Mouse (Mus musculus) urinary bladder, adult 18-20 months (tissue): ENCODE results near the gene Rbp2.

Experiments
- DNase-seq, 2 experiments: peaks; one replicate each; pipeline ENCODE4 v3.0.0; 2022; ENCODE audit warnings: low spot score in 2 of 2, mixed read lengths in 2 of 2

The Rbp2 gene

DNA sequence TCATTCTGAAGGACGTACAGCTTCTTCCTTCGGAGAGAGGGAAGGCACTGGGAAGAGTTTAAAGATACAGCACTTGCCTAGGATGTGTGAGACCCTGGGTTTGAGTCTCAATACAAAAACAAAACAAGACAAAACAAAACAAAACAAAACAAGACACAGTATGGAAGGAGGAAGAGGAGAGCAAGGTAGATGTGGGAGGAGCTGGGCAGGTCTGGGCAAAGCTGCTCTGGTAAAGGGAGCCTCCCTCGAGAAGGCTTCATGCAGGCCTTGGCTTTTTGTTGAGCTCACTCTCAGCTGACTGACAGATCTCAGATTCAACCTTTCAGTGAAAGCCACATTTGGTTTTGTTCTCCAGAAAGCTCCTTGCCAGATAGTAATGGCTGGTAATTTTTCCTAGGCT, at the start of gene Rbp2:
TSS of gene Rbp2 (plus strand) at position 301 of the 400 bp plus-strand sequence.
- no peak for DNase-seq

GRCm38 (mm10) chr9:98437819-98438218, 48.1 kb upstream of the Rbp2 start:
- no peak for DNase-seq

- no peak for DNase-seq
Measured at GRCm38 (mm10) chr9:98439091-98439490, 46.8 kb upstream of the Rbp2 start.

DNA sequence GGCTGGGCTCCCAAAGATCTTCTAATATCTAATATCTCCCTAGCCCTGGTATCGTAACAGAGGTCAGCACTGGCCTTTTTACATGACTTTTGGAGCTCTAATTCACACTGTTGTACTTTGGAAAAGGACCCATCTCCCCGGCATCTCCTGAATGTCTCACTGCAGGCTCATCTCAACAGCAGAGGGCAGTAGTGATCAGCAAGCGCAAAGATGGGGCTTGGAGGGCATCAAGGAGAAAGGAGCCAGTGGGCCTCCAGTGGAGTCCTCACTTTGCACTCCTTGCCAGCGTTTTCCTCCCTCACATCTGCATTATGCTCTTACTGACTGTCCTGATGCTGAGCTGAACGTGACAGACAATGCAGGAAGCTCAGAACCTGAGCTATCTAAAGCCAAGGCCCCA, 43.3 kb upstream of the Rbp2 start:
- DNase-seq, result no peak

DNA sequence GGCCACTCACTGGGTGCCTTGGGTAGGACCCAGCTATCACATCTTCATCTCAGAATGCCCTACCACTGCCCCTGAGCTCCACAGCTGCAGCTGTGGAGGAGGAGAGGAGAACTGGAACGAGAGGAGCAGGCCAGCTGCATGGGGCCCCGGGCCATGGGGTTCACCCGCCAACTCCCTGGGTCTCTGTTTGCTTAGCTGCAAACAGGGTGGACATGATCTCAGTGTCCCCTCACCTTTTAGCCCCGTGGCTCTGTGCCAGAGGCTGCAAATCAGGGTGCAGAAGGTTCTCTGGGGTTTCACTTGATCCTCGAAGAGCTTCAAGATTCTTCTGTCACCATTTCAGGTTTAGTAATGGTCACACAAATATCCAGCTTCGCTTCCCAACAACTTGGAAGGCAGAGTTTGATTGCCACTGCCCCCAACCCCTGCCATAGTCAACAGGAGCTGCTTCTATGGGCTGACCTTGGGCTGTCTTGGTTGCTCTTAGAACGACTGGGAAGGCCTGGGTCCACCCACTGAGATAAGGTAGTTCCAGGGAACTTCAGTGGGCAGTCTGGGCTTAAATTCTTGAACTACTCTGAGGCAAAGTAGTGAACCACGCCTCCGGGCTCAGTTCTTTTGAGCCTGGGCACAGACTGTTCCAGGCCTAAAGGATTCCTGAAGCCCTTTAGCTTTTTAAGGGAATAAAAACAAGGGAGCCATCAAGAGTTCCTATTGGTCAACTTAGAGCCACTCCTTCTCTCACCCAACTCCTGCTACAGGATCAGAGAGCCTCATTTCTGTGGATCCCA, 40.4 kb upstream of the Rbp2 start:
- no peak for DNase-seq

- DNase-seq, result no peak
Measured at GRCm38 (mm10) chr9:98450976-98451375, 34.9 kb upstream of the Rbp2 start.

- DNase-seq, result no peak
Measured at GRCm38 (mm10) chr9:98466709-98467108, 19.2 kb upstream of the Rbp2 start.

GRCm38 (mm10) chr9:98480172-98480749, 5.7 kb upstream of the Rbp2 start:
- DNase-seq, result no peak

DNA sequence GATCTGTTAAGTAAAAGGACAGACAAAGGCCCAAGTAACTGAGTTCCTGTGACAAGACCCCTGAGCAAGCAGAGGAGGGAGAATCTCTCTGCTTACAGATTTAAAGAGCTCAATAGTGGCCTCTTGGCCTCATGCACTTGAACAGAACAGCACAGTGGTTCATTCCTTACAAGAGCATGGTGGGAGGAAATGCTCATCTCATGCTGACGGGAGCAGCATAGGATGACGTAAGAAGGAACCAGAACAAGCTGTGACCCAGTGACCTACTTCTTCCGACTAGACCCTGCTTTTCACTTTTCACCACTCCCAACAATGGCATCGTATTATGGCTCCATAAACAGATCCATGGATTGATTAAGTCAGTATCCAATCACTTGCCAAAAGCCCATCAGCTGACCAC, 3.7 kb upstream of the Rbp2 start:
- DNase-seq, result no peak

DNA sequence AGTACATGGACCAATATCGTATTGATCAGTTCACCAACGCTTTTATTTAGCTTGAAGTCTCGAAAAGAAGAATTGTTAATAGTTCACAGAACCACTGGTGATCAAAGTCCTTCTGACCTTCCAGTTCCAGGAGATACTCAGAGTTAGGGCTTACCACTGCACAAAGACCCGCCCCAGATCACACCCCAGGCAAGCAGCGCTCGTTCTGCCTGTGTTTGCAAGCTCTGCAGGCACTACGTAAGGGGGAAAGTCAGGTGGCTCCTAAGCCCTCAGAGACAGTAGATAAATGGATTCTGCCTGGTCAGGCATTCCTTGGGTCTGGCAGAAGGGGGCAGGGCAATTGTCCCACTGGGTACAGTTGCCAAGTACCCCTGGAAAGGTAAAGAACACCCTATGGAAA, 895 bp upstream of the Rbp2 start:
- DNase-seq, result no peak

GRCm38 (mm10) chr9:98487273-98487672, 1.4 kb downstream of the Rbp2 start:
- no peak for DNase-seq

- DNase-seq, result no peak
Measured at GRCm38 (mm10) chr9:98489532-98489931, 3.6 kb downstream of the Rbp2 start.

- no peak for DNase-seq
Measured at GRCm38 (mm10) chr9:98490128-98490527, 4.2 kb downstream of the Rbp2 start.

GRCm38 (mm10) chr9:98491071-98491470, 5.2 kb downstream of the Rbp2 start:
- DNase-seq, result no peak

DNA sequence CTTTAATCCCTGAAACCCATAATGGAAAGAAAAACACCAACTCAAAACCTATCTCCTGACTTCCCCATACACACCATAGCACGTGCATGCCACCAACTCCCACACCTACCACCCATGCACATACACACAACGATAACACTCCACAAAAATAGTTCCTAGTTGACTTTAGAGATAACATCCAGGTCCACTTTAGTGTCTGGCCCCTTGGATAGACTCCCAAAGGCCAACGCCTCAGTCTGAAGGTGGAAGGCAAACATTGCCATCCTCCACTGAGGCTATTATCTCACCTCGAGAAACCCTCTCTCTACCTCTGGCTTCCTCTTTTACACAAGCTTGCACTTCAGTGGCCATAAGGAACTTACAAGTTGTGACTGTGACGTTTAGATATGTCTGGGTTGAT, 6.3 kb downstream of the Rbp2 start:
- no peak for DNase-seq

DNA sequence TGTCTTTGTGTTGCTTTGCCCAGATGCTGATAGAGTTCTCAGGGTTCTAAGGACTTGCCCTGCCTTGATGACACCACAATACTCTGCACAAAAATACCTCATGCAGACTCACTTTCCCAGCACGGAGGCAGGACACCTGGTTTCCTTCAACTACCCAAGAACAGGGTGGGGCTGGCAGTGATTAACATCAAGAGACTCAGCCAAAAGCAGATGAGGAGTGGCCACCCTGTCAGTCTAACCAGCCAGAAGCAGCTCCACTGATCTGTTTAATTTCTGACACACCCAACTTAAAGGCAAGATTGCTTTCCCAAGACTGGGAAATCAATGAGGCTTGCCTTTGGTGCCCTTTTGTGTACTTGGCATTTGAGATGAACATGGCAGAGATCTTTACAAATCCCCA, 6.9 kb downstream of the Rbp2 start:
- DNase-seq, result no peak

- peak in 1 of 2 experiments; percentile 19 for DNase-seq
Measured at GRCm38 (mm10) chr9:98497157-98497556, 11.2 kb downstream of the Rbp2 start.

GRCm38 (mm10) chr9:98497990-98498389, 12.1 kb downstream of the Rbp2 start:
- no peak for DNase-seq

- DNase-seq, result no peak
Measured at GRCm38 (mm10) chr9:98498717-98499268, 12.9 kb downstream of the Rbp2 start.

DNA sequence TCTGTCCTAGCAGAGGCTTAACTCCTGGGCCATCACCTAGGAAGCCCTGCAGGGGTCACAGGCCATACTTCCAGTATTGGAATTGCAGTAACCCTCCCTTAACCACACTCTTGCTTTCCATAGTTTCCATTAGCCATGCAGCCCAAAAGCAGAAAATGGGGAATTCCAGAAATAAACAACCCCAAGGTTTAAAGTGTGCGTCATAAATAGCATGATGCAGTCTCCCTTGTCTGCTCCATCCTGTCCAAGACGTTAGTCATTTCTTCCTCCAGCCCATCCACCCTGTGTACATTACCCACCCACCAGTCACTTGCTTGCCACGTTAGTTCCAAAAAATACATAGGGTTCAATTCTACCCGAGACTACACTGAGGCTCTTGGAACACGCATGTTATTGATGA, 13.7 kb downstream of the Rbp2 start:
- no peak for DNase-seq

- no peak for DNase-seq
Measured at GRCm38 (mm10) chr9:98507480-98507879, 21.6 kb downstream of the Rbp2 start.

DNA sequence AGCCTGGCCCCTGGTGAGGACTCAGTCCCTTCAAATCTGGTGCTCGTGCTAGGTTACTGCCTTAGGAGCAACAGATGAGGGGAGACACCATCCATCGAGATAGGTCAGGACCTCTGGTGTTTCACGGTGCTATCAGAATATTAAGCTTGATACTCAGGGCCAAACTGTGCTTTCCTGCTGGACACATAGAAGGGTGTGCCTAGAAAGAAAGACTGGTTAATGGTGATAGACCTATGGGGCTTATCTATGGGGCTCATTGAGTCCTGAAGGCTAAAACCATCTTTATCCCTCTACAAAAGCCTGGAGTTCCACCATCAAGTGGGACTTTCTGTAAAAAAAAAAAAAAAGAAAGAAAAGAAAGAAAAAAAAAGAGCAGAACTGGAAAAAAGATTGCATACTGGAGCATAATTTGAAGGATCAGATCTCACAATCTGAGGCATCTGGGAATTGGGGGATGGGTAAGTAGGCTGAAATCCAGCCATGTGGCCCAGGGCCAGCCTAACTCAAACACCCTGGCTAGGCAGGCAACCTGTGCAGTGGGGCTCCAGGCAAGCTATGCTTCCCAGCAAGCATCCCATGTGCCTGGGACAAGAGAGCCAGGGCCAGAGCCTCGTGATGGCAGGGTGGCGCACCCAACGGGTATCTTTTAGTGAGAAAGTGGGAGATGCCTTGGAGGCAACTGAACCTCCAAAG, 24.6 kb downstream of the Rbp2 start:
- no peak for DNase-seq

GRCm38 (mm10) chr9:98523872-98524271, 38.0 kb downstream of the Rbp2 start:
- no peak for DNase-seq
